Mouse (Mus musculus) gonadal fat pad, adult 2 months (tissue): ENCODE measurements around the gene Klra9. TPM values are rescaled to one million over a fixed set of nuclear protein-coding genes. Genes with fewer than 3 reads are reported as not detected.
"Not testable (repeated sequence)": the region's sequence is repeated elsewhere in the genome, so short reads cannot be mapped to it uniquely, and the experiment has no call there.

Experiments used
- DNase-seq: peaks from one replicate; pipeline ENCODE4 v3.0.0-alpha.2; 2012; ENCODE audit warnings: low read depth
- polyA plus RNA-seq: library from polyadenylated mRNA; depleted of rRNA; stranded (reverse); fragments of >200 nt; gene quantifications from 2 replicates; pipeline ENCODE4 v1.2.3, GENCODE M21; 2012; rRNA removed

Klra9 gene
- polyA plus RNA-seq = not detected in 2 replicates

GRCm38 (mm10) chr6:130193012-130193411, at the start of gene Klra9:
TSS of gene Klra9 (minus strand) at chr6:130193112.
- not testable (repeated sequence) for DNase-seq

GRCm38 (mm10) chr6:130237536-130237935, 44.6 kb upstream of the Klra9 start:
- DNase-seq = no peak

GRCm38 (mm10) chr6:130236635-130237034, 43.7 kb upstream of the Klra9 start:
- DNase-seq = no peak

- DNase-seq = no peak
Measured at GRCm38 (mm10) chr6:130233222-130233621, 40.3 kb upstream of the Klra9 start, which contains the start of gene Klra7. TSS of gene Klra7 (minus strand) at chr6:130233322.

GRCm38 (mm10) chr6:130197453-130197852, 4.5 kb upstream of the Klra9 start:
- not testable (repeated sequence) for DNase-seq

GRCm38 (mm10) chr6:130129798-130130197, 63.1 kb downstream of the Klra9 start, which contains the start of gene Klra8:
TSS of gene Klra8 (minus strand) at chr6:130129898.
- not testable (repeated sequence) for DNase-seq

Other genes with a start within 250 kb of the Klra9 start
- not detected in 2 replicates for gene Klra6, start 166.2 kb downstream of the Klra9 start, polyA plus RNA-seq
- not detected in 2 replicates for gene Klra4, start 125.8 kb downstream of the Klra9 start, polyA plus RNA-seq
- gene Klra8, start 63.2 kb downstream of the Klra9 start, polyA plus RNA-seq = not detected in 2 replicates
- gene Klra7, start 40.2 kb upstream of the Klra9 start, polyA plus RNA-seq = not detected in 2 replicates
- not detected in 2 replicates for gene Klra10, start 88.8 kb upstream of the Klra9 start, polyA plus RNA-seq
- not detected in 2 replicates for gene Klra3, start 144.5 kb upstream of the Klra9 start, polyA plus RNA-seq
- gene Klra1, start 193.8 kb upstream of the Klra9 start, polyA plus RNA-seq = not detected in 2 replicates